Mouse (Mus musculus): ENCODE results near the gene Gm5795.
"Not testable (repeated sequence)": the region's sequence is repeated elsewhere in the genome, so short reads cannot be mapped to it uniquely, and the experiment has no call there.

Gene Gm5795

DNA sequence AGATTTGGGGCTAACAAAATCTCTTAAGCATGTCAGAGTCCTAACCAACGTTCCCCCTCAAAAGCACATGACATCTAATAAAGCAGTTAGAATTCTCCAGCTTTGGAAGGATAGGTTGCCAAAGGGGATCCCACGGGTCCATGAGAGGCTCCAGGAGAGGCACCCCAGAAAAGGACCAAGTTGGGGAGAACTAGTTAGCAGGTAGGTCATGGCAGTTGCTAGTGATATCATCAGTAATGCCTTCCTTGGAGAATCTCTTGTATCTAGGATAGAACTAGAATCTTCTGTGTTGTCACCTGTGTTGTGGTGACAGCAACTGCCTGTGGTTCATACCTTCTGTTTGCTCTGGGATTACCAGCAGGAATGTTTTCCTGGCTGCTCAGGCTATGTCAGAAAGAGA, at the start of gene Gm5795:
Gene Gm5795, plus strand, starts transcription at position 301 of the 400 bp plus-strand sequence.
- DNase-seq (ENCODE audit: low spot score): not testable (repeated sequence)

DNA sequence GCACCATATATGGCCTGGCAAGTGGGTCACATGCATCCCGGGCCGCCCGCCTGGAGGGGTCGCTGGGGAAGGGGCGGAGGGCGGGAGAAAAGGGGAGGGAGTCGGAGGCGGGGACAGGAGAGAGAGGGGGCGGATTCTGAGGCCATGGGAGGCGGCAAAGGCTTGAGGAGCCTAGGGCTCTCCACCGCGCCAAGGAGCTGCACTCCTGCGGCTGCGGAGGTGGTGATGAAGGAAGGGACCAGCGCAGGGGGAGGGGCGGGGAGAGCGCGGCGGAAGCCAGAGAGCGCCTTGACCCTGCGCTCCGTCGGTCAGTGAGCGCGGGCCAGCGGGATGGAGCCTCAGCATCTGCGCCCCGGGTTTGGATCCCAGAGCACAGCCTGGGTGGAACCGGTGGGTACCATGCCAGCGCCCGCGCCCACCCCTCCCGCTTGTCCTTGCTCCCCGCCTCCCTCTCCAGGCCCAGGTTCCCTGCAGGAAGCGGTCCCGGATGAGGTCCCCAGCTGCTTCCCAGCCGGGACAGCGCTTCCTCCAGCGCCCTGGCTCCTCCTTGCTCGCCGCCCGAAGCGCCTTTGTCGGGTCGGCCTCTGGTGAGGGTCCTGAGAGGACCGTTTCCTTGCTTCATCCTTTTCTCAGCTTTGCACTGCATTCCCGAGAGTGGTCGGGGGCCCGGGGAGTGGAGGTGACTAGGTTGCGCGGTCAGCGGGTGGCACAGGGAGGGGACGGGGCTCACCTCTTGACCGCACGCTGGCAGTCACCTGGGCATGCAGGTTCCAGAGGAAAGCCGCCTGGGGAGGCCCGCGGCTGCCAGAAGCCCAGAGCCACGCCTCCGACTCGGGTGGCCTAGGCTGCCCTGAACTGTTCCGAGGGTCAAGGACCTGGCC, 20.5 kb downstream of the Gm5795 start, which contains the start of gene D830030K20Rik:
Gene D830030K20Rik, plus strand, starts transcription at position 217 of the 881 bp plus-strand sequence.
- DNase-seq (ENCODE audit: low spot score): not testable (repeated sequence)

DNA sequence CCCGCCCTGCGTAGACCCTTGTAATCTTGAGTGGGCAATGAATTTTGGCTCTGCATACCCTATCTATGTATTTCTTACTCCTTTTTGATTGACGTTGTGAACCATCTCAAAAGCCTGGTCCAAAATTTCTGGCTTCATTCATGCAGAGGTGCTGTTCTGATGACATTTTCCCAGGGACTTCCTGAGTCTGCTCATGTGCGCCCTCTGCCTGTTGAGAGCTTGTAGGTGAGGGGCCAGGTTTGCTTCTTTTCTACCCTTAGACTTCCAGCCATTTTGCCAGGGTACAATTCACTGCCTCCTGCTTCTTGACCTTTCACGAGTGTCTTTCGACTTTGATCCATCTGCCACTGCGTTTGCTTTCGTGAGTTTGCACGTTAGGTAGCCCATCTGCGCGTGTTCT, 21.3 kb downstream of the Gm5795 start:
- peak; percentile 0 for DNase-seq (ENCODE audit: low spot score)

All from retina, embryonic 14.5 days (tissue).